Mouse (Mus musculus) thymus, postnatal 0 days (tissue): ENCODE data around the gene Gm20532. TPM values are rescaled to one million over a fixed set of nuclear protein-coding genes. Genes with fewer than 3 reads are reported as not detected.

Source experiments
- DNase-seq: peaks from one replicate; pipeline ENCODE4 v3.0.0-alpha.2; 2015; ENCODE audit warnings: low spot score
- microRNA counts: library from miRNA; unstranded; fragments of <30 nt; microRNA quantifications from one replicate; lab custom pipeline; 2015
- microRNA-seq: library from miRNA; unstranded; fragments of <30 nt; microRNA quantifications from one replicate; pipeline ENCODE4, GENCODE M21; 2016; ENCODE audit warnings: borderline number of aligned reads
- polyA plus RNA-seq: library from polyadenylated mRNA; unstranded; fragments of >200 nt; fragmentation: Nextera tagmentation; extraction: Ambion mirVana; gene quantifications from 2 replicates; pipeline ENCODE4 v1.2.1, GENCODE M21; 2015

The Gm20532 gene
- polyA plus RNA-seq, 1 experiment from 2014 or later, result not detected

DNA sequence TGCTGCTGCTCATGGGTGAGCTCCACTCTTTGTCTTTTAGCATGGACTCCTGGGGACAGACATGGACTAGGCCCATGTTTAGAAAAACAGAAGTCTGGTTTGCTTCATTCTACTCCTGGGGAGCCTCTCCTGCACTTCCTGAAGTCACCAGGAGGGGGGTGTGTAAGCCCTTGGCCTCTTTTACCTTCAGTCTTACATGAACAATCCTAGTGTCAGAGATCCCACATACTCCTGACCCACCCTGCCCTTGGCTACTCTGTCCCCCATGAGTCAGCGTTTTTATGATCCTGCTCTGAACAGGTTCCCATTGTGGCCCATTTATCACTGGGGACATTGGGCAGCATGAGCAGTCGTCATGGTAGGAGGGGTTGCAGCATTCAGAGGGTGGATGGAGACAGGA is 57.5 kb downstream of the Gm20532 start:
- DNase-seq, result peak; percentile 70

- DNase-seq, result peak; percentile 91
Observed at GRCm38 (mm10) chr2:26646643-26647293, 60.3 kb downstream of the Gm20532 start.

DNA sequence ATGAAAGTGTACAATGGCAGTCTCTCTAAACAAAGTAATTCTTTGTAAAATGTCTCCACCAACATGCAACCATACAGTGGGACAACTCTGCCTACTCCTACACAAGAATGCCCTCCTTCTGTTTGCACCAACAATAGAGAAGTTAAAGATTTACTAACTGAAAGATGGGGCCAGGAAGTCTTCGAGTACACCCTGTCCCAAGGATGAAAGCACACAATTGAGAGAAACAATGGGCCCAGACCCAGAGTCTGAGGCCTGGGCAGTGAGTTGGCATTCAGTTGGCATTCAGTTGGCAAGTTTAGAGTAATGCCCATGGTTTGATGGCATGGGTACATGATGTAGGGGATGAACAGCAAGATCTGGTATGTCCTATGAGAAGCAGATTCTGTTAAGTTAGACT is 68.2 kb downstream of the Gm20532 start:
- DNase-seq, result no peak

DNA sequence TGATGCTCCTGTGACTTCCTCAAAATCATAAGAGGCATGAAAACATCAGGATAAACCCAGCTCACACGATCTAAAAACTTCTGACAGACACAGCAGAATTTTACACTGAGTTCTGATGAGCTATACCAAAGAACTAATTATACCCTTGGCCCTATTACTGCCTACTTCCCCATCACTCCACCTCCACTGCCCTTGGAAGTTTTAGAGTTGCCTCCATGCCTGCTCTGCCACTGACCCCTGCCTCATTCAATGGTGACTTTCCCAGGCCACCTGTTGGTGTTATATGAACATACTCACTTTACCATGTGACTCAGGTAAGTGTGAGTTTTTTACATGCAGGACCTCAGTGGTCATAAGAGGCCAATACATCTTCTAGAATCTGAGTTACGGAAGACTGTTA is 71.0 kb downstream of the Gm20532 start:
- no peak for DNase-seq

- peak; percentile 43 for DNase-seq
Observed at GRCm38 (mm10) chr2:26661143-26661752, 74.8 kb downstream of the Gm20532 start.

DNA sequence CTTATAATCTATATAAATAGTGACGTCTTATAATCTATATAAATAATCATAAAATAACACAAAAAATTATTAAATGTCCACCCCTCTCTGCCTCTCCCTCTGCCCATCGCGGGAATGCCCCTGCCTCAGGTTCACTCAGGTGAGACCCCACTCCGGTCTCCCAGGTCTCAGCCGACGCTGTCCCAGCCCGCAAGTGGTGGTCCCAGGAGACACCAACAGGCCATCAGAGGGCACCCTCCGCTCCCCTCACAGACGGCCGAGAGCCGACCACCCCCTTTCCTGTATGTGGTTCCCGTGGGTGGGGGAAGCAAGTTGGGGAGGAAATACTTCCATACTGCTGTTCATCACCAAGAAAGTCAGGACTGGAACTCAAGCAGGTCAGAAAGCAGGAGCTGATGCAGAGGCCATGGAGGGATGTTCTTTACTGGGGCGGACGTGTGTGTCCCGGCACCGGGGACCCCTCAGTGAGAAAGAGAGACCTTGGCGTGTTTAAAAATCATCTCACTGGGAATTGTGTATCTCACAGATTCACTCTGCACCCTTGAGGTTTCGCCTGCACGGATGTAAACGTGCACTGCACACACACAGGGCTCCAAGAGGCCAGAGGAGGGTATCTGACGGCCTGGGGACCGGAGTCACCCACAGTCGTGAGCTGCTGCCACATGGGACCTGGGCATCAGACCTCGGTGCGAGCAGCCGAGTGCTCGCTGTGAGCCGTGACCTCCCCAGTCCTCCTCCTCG is 75.5 kb downstream of the Gm20532 start:
- DNase-seq, result peak; percentile 9

DNA sequence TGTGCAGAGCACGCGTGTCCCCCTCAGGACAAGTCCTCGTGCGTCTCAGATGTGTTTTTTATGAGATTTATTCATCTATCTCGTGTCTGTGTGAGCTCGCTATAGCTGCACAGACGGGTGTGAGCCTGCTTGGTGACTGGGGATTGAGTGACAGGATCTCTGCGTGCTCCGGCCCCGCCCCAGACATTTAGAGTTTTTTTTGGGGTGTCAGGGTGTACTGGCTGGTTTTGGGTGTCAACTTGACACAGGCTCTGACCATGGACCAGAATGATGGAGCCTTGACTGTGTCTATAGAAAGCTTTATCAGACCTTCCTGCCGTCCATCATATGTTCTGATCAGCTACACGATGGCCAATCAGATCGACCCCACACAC is 76.1 kb downstream of the Gm20532 start:
- no peak for DNase-seq

GRCm38 (mm10) chr2:26663112-26663511 is 76.7 kb downstream of the Gm20532 start:
- peak; percentile 41 for DNase-seq

DNA sequence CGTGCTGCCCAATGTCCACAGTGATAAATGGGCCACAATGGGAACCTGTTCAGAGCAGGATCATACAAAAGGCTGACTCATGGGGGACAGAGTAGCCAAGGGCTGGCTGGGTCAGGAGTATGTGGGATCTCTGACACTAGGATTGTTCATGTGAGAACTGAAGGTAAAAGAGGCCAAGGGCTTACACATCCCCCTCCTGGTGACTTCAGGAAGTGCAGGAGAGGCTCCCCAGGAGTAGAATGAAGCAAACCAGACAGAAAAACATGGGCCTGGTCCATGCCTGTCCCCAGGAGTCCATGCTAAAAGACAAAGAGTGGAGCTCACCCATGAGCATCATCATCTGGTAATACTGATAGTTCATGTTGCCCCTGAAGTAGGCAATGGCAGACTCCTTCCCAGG is 77.1 kb downstream of the Gm20532 start:
- DNase-seq, result peak; percentile 74

GRCm38 (mm10) chr2:26668746-26669145 is 82.3 kb downstream of the Gm20532 start:
- DNase-seq, result peak; percentile 75

- no peak for DNase-seq
Observed at GRCm38 (mm10) chr2:26671182-26671581, 84.7 kb downstream of the Gm20532 start, which contains the start of gene Lcn4. Gene Lcn4 (minus strand): TSS chr2:26671282.

MicroRNA genes within 50 kb of the gene (microRNA counts, 519-probe panel; counts per million panel counts)
- microRNA mmu-miR-126-3p (lab: Ali Mortazavi, UCI) (7,678 counts per million, percentile 96 among the panel's probes with 10 or more counts), microRNA mmu-miR-126-5p (lab: Ali Mortazavi, UCI) (4,437 counts per million, percentile 80 among the panel's probes with 10 or more counts)

Small RNAs within 50 kb of the gene (microRNA-seq; reads per million reads assigned to microRNA genes)
- gene Mir126a, result not detected
- not detected for gene Mir126b

Other genes starting within 250 kb of the Gm20532 start
- 22.2 and 24.5 TPM in 2 replicates for gene Dnlz, start 234.5 kb upstream of the Gm20532 start, polyA plus RNA-seq
- 15.9 and 17.1 TPM in 2 replicates for gene Card9, start 225.7 kb upstream of the Gm20532 start, polyA plus RNA-seq
- gene Snapc4, start 206.0 kb upstream of the Gm20532 start, polyA plus RNA-seq, result 14.2 and 19.4 TPM in 2 replicates
- 164 and 184 TPM in 2 replicates for gene Entr1, start 197.3 kb upstream of the Gm20532 start, polyA plus RNA-seq
- gene Pmpca, start 197.3 kb upstream of the Gm20532 start, polyA plus RNA-seq, result 81.8 and 83.4 TPM in 2 replicates
- 13.9 and 14.1 TPM in 2 replicates for gene Inpp5e, start 177.4 kb upstream of the Gm20532 start, polyA plus RNA-seq
- 12.4 and 12.9 TPM in 2 replicates for gene Sec16a, start 141.4 kb upstream of the Gm20532 start, polyA plus RNA-seq
- 44.3 and 54.9 TPM in 2 replicates for gene Notch1, start 70.0 kb upstream of the Gm20532 start, polyA plus RNA-seq
- 43.6 and 50.0 TPM in 2 replicates for gene Egfl7, start 6.6 kb upstream of the Gm20532 start, polyA plus RNA-seq
- 14.7 and 14.9 TPM in 2 replicates for gene Agpat2, start 17.8 kb downstream of the Gm20532 start, polyA plus RNA-seq
- gene Fam69b, start 41.8 kb downstream of the Gm20532 start, polyA plus RNA-seq, result 11.9 and 12.2 TPM in 2 replicates
- gene Lcn4, start 84.6 kb downstream of the Gm20532 start, polyA plus RNA-seq, result 2.2 and 3.9 TPM in 2 replicates